Mouse (Mus musculus) kidney, adult 2 months (tissue): ENCODE measurements around the gene 4932438H23Rik. TPM values are rescaled to one million over a fixed set of nuclear protein-coding genes. Genes with fewer than 3 reads are reported as not detected.

Experiments used
- DNase-seq: peaks from one replicate; pipeline ENCODE4 v3.0.0; 2021
- H3K27ac ChIP-seq: fragments of 200-500 bp; 2 replicates; pipeline ENCODE4 v1.5.1; 2012; ENCODE audit warnings: low read depth, low read length, control low read depth, inconsistent platforms; ENCODE audit not compliant: insufficient read depth
- H3K27me3 ChIP-seq: fragments of 200-500 bp; replicated peaks from 2 replicates; pipeline ENCODE4 v1.6.1; 2012; ENCODE audit warnings: mild to moderate bottlenecking, moderate library complexity, low read length, inconsistent platforms; ENCODE audit not compliant: control insufficient read depth, insufficient read depth
- H3K36me3 ChIP-seq: fragments of 200-500 bp; 2 replicates; pipeline ENCODE4 v1.6.1; 2012; ENCODE audit warnings: mild to moderate bottlenecking, moderate library complexity, low read length, inconsistent platforms; ENCODE audit not compliant: control insufficient read depth, insufficient read depth
- H3K4me1 ChIP-seq: fragments of 200-500 bp; 2 replicates; pipeline ENCODE4 v1.6.1; 2011; ENCODE audit warnings: low read length; ENCODE audit not compliant: control insufficient read depth, insufficient read depth
- H3K4me3 ChIP-seq: fragments of 200-500 bp; 2 replicates; pipeline ENCODE4 v1.5.1; 2011; ENCODE audit warnings: mild to moderate bottlenecking, low read depth, low read length, control low read depth; ENCODE audit not compliant: insufficient read depth
- CTCF ChIP-seq: fragments of 200-500 bp; conservative IDR thresholded peaks from 2 replicates; pipeline ENCODE4 v1.5.1; 2011; ENCODE audit warnings: low read depth, mild to moderate bottlenecking, control low read depth, low read length, moderate library complexity, mixed read lengths; ENCODE audit not compliant: insufficient read depth, insufficient read length
- POLR2A ChIP-seq: fragments of 200-500 bp; IDR thresholded peaks from one replicate; pipeline ENCODE4 v1.6.1; 2011; ENCODE audit warnings: low read depth, low read length, control low read depth
- WGBS: fragments of 180-500 bp; shearing (Covaris S2); methylation state at CpG from one replicate; pipeline ENCODE4 v1.1.7; 2018; 5-methylcytosine and 5-hydroxymethylcytosine counted together
- polyA plus RNA-seq: library from polyadenylated mRNA; depleted of rRNA; stranded (reverse); fragments of >200 nt; gene quantifications from 2 replicates; pipeline ENCODE4 v1.2.3, GENCODE M21; 2012

4932438H23Rik gene
- polyA plus RNA-seq, 1 experiment: 0.14 TPM

DNA sequence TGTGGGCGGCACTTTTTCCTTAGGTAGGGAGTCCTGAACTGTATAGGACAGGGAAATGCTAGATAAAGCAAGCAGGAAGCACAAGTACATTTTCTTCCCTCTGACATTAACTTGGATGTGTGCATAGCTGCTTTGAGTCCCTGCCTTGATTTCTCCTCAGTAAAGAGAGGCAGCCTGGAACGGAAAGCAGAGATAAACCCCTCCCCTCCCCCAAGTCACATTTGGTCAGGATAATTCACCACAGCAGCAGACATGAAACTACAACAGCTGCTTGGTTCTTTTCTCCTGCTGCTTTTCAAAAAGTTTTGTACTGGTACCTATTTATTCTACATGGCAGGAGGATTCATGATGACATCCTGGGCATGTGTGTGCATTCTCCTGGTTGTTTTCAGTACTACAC, 5.6 kb upstream of the 4932438H23Rik start:
- H3K4me1 ChIP-seq: no peaks in the 10 kb centered on the region
- H3K36me3 ChIP-seq: no peaks in the 10 kb centered on the region
- DNase-seq: no peak
- H3K27me3 ChIP-seq: no peaks in the 10 kb centered on the region
- H3K27ac ChIP-seq: no peak overlapping the region
- no peak overlapping the region for H3K4me3 ChIP-seq
- WGBS: 60% methylated on average over 2 of the region's 2 CpGs
- TF ChIP-seq POLR2A: no peak
- TF ChIP-seq CTCF: no peak

DNA sequence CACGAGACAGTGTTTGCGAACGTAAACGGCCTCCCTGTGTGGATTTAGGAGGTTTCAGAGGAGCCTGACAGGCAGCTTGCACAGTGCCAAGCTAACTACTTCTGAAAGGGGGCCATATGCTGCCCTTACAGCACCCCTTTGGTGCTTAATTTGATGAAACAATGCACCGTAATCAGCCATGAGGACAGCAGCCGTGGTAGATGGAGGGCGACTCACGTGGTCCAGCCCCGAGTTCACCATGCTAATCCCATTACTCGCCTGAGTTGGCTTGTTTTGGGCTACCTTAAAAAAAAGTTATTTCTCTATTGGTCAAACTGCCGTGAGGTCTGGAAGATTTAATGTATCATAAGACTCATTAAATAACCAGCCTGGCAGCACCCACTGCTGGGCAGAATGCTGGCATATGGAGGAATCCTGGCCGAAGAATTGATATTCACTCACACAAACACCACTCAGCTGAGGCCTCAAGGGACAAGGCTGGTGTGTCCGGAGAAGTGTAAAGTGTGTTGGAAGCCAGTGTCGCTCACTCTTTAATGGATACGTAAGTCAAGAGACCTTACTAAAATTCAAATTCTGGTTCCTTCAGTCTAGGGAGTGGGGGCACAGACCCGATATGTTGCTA, 4.6 kb upstream of the 4932438H23Rik start:
- DNase-seq: no peak
- TF ChIP-seq CTCF (no peak), POLR2A (no peak)

DNA sequence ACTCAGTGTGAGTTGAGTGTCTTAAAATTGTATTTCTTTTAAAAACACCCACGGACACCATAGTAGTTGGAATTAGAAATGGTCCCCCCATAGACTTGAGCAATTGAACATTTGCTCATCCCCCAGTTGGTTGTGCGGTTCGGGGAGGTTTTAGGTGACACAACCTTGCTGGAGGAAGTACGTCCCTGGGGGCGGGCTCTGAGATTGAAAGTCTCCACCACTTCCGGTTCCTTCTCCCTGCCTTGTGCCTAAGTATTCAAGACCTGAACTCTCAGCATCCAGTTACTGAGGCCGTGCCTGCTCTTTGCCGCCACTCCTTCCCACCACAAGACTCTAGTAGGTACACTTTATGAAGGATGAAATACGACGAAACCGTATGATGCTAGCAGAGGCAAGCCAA, 2.9 kb upstream of the 4932438H23Rik start:
- Histone ChIP-seq H3K36me3 (no peaks in the 10 kb centered on the region), H3K27me3 (no peaks in the 10 kb centered on the region), H3K4me3 (no peak overlapping the region), H3K4me1 (no peaks in the 10 kb centered on the region), H3K27ac (no peak overlapping the region)
- DNase-seq: no peak
- TF ChIP-seq CTCF (no peak), POLR2A (no peak)
- 86% methylated on average over 11 of the region's 11 CpGs for WGBS

More for the DNA sequence above, 4.6 kb upstream of the 4932438H23Rik start:
- Histone ChIP-seq H3K27ac (no peak overlapping the region), H3K27me3 (no peaks in the 10 kb centered on the region), H3K4me1 (no peaks in the 10 kb centered on the region), H3K36me3 (no peaks in the 10 kb centered on the region), H3K4me3 (no peak overlapping the region)
- 69% methylated on average over 16 of the region's 16 CpGs for WGBS

- no peaks in the 10 kb centered on the region for H3K4me1 ChIP-seq
- H3K27ac ChIP-seq: no peak overlapping the region
- TF ChIP-seq CTCF (no peak), POLR2A (no peak)
- WGBS: 87% methylated on average over 4 of the region's 4 CpGs
- H3K36me3 ChIP-seq: no peaks in the 10 kb centered on the region
- DNase-seq: no peak
- no peaks in the 10 kb centered on the region for H3K27me3 ChIP-seq
- H3K4me3 ChIP-seq: no peak overlapping the region
Observed at GRCm38 (mm10) chr16:91096984-91097506, 2.1 kb upstream of the 4932438H23Rik start.

GRCm38 (mm10) chr16:91096016-91096415, 1.1 kb upstream of the 4932438H23Rik start:
- WGBS: 84% methylated on average over 2 of the region's 2 CpGs
- no peak for DNase-seq
- H3K27ac ChIP-seq: no peak overlapping the region
- H3K27me3 ChIP-seq: no peaks in the 10 kb centered on the region
- no peak overlapping the region for H3K4me3 ChIP-seq
- no peaks in the 10 kb centered on the region for H3K36me3 ChIP-seq
- no peak for TF ChIP-seq CTCF
- TF ChIP-seq POLR2A: no peak
- H3K4me1 ChIP-seq: no peaks in the 10 kb centered on the region

GRCm38 (mm10) chr16:91086642-91087306, 8.1 kb downstream of the 4932438H23Rik start:
- 58% methylated on average over 4 of the region's 4 CpGs for WGBS
- H3K4me3 ChIP-seq: no peak overlapping the region
- TF ChIP-seq CTCF (no peak), POLR2A (no peak)
- no peak overlapping the region for H3K27ac ChIP-seq
- no peaks in the 10 kb centered on the region for H3K36me3 ChIP-seq
- no peak for DNase-seq
- H3K27me3 ChIP-seq: no peaks in the 10 kb centered on the region
- no peaks in the 10 kb centered on the region for H3K4me1 ChIP-seq

DNA sequence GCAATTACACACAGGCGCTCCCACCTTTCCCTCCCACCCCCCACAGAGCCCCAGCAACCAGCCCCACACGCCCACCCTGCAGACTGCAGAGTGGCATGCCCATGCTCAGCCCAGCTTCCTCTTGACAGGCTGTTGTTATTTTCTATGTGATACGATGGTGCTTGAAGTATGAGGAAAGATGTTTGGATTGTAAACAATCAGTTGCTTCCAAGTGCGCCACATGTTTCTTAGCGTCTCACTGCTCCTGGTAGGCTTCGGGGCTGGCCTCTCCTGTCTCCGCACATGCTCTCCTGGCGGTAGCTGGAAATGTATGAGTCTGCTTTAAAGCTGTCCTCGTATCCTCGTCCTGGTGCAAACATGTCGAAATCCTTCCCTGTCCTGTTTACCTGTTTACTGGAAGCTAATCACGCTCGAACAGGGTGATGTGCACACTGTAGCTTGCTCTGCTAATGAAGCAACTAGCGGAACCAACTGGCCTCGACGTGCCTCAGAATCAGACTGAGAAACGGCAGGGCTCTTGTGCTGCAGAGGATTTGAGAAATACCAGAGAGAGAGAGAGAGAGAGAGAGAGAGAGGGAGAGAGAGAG, 9.6 kb downstream of the 4932438H23Rik start:
- 50% methylated on average over 17 of the region's 17 CpGs for WGBS

More for the DNA sequence above, 9.6 kb downstream of the 4932438H23Rik start:
- no peak overlapping the region for H3K4me3 ChIP-seq
- H3K27me3 ChIP-seq: no peaks in the 10 kb centered on the region
- DNase-seq: no peak
- TF ChIP-seq POLR2A: no peak
- no peak for TF ChIP-seq CTCF
- no peak overlapping the region for H3K27ac ChIP-seq
- no peaks in the 10 kb centered on the region for H3K4me1 ChIP-seq
- H3K36me3 ChIP-seq: no peaks in the 10 kb centered on the region
